ENCODE assay signal across 10 mouse cellular contexts in the genomic region with DNA sequence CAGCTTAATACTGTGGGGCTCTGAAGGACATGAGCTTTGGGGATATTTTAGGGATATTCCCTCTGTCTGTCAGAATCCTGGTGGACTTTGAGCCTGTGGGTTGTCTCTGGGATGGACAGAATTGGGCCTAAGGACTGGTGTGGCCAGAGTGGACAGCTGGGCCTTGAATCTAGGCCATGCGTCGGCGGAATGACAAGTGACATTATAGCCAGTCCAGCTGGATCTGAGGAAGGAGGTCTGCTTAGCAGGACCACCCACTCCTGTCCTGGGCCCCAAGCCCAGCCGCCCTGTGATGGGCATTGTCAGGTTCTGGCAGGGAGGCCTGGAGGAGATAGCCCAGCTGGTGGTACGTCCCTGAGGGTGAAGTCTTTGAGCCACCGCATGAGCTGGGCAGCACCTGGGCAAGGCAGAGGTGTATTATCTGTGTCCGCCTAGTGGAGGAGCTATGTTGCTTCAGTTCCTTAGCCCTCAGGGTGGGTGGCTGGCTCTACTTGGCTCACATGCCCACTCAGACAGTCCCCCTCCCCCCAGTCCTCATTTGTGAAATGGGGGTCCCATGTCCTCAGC. TPM values are rescaled to one million over a fixed set of nuclear protein-coding genes. Genes with fewer than 3 reads are reported as not detected.
A peak's percentile ranks its signal among the peaks of the same experiment; 100 is the strongest.
DNase-seq lines count a peak whose midpoint lies in the region; ATAC-seq lines count a peak whose summit lies in the region.
"Had no signal": no experiment of that assay in that cellular context is flagged by ENCODE, and none has a peak within 500 bp of the region (broad histone marks: within the 10 kb centered on the region; RNA-seq: fewer than 3 reads in every experiment).

No protein-coding gene starts in this region.

- no peak for ATAC-seq in kidney, embryonic 16.5 days (ENCODE audit: low FRiP score, low TSS enrichment)
- ATAC-seq in forebrain, embryonic 11.5 days (replicated peaks; ENCODE audit: low FRiP score): no peak
- ATAC-seq in midbrain, embryonic 13.5 days: no peak
- ATAC-seq in erythroblast, adult 5-6 weeks (replicated peaks; ENCODE audit: low FRiP score, poor library complexity, severe bottlenecking): no peak
- ATAC-seq: inflammation-experienced regulatory T-cells, adult 6 months had no signal

- H3K9ac ChIP-seq in kidney, embryonic 16.5 days (replicated peaks; ENCODE audit: low read length): no peak overlapping the region
- peak overlapping the region; percentile 27; the same call in 1 of the 2 replicates for H3K9ac ChIP-seq in forebrain, embryonic 11.5 days (ENCODE audit: low read length)
- H3K9ac ChIP-seq in midbrain, embryonic 13.5 days (replicated peaks): peak overlapping the region; percentile 16; the same call in 1 of the 2 replicates
- H3K9ac ChIP-seq: liver, embryonic 15.5 days had no signal

- peaks cover 29% of the 10 kb centered on the region for H3K4me1 ChIP-seq in kidney, embryonic 16.5 days (ENCODE audit: insufficient read depth, low read length)
- peaks cover 17% of the 10 kb centered on the region for H3K4me1 ChIP-seq in forebrain, embryonic 11.5 days (replicated peaks; ENCODE audit: control insufficient read depth, insufficient read depth, low read length)
- H3K4me1 ChIP-seq in midbrain, embryonic 13.5 days (replicated peaks): peaks cover 63% of the 10 kb centered on the region

- H3K4me2 ChIP-seq in kidney, embryonic 16.5 days (replicated peaks; ENCODE audit: low read depth, low read length): no peak overlapping the region
- H3K4me2 ChIP-seq in forebrain, embryonic 11.5 days (ENCODE audit: low read depth, low read length, severe bottlenecking): peak overlapping the region; percentile 84
- peak overlapping the region; percentile 97 for H3K4me2 ChIP-seq in midbrain, embryonic 13.5 days (replicated peaks)
- H3K4me2 ChIP-seq: liver, embryonic 15.5 days had no signal

- H3K36me3 ChIP-seq in kidney, embryonic 16.5 days (ENCODE audit: insufficient read depth, low read length): 0 out of 2 replicates have a peak, but pooled peaks cover 2% of the 10 kb centered on the region
- H3K36me3 ChIP-seq in forebrain, embryonic 11.5 days (ENCODE audit: control insufficient read depth, insufficient read depth, low read length): peaks cover 4% of the 10 kb centered on the region; the same call in 1 of the 2 replicates
- peaks cover 25% of the 10 kb centered on the region for H3K36me3 ChIP-seq in midbrain, embryonic 13.5 days

- H3K4me3 ChIP-seq in kidney, embryonic 16.5 days (ENCODE audit: low read length): no peak overlapping the region
- H3K4me3 ChIP-seq in forebrain, embryonic 11.5 days (ENCODE audit: low read depth, low read length): 0 out of 2 replicates have a peak overlapping the region, but pooled peaks have one; percentile 7
- H3K4me3 ChIP-seq in midbrain, embryonic 13.5 days (replicated peaks): peak overlapping the region; percentile 72
- H3K4me3 ChIP-seq: liver, embryonic 15.5 days had no signal

- H3K27me3 ChIP-seq in kidney, embryonic 16.5 days (ENCODE audit: insufficient read depth, low read length): peaks cover 15% of the 10 kb centered on the region
- peaks cover 38% of the 10 kb centered on the region for H3K27me3 ChIP-seq in forebrain, embryonic 11.5 days (ENCODE audit: control insufficient read depth, insufficient read depth, low read length)
- H3K27me3 ChIP-seq in midbrain, embryonic 13.5 days: peaks cover 60% of the 10 kb centered on the region

- H3K27ac ChIP-seq in kidney, embryonic 16.5 days (ENCODE audit: low read length): no peak overlapping the region
- no peak overlapping the region for H3K27ac ChIP-seq in forebrain, embryonic 11.5 days (ENCODE audit: low read depth, low read length)
- no peak overlapping the region for H3K27ac ChIP-seq in midbrain, embryonic 13.5 days
- H3K27ac ChIP-seq: liver, embryonic 15.5 days had no signal

- no peaks in the 10 kb centered on the region for H3K9me3 ChIP-seq in kidney, embryonic 16.5 days (ENCODE audit: low read length)
- H3K9me3 ChIP-seq in forebrain, embryonic 11.5 days (ENCODE audit: control insufficient read depth, low read length): no peaks in the 10 kb centered on the region
- H3K9me3 ChIP-seq in midbrain, embryonic 13.5 days: no peaks in the 10 kb centered on the region
- H3K9me3 ChIP-seq: liver, embryonic 15.5 days had no signal

- DNase-seq in kidney, postnatal 10 days: peak; percentile 51
- no peak for DNase-seq in forebrain, embryonic 11.5 days (ENCODE audit: low spot score)
- peak; percentile 59 for DNase-seq in layer of hippocampus, adult 9-11 months
- no peak for DNase-seq in ovary, postnatal 36 days (ENCODE audit: low spot score)
- no peak for DNase-seq in testis, postnatal 14 days (ENCODE audit: low spot score)

- 75% methylated on average over 7 of the region's 7 CpGs for WGBS in kidney, embryonic 16.5 days
- 82% methylated on average over 7 of the region's 7 CpGs for WGBS in forebrain, embryonic 11.5 days
- WGBS in midbrain, embryonic 13.5 days: 80% methylated on average over 7 of the region's 7 CpGs

RNA-seq across cellular contexts. Expression of a gene that starts 4.7 kb away (rescaled TPM):
- 19.1 and 21.9 TPM in 2 replicates for polyA plus RNA-seq in kidney, embryonic 16.5 days (2015; fragmentation: Nextera tagmentation; extraction: Ambion mirVana)
- 100 and 105 TPM in 2 replicates for polyA plus RNA-seq in forebrain, embryonic 11.5 days (2014; fragmentation: Nextera tagmentation; extraction: Ambion mirVana)
- polyA plus RNA-seq in midbrain, embryonic 13.5 days (2015; fragmentation: Nextera tagmentation; extraction: Ambion mirVana): 38.3 and 45.9 TPM in 2 replicates
- total RNA-seq in erythroblast, adult 5-6 weeks (2015; ENCODE audit: low replicate concordance): not detected in 2 replicates
- not detected in 2 replicates for total RNA-seq in erythroblast, adult 5-6 weeks (2017; ENCODE audit: low replicate concordance)
- polyA plus RNA-seq: inflammation-experienced regulatory T-cells, adult 6 months had no signal

RNA-seq across cellular contexts. Expression of a gene that starts 56.5 kb away (rescaled TPM):
- polyA plus RNA-seq in kidney, embryonic 16.5 days (2015; fragmentation: Nextera tagmentation; extraction: Ambion mirVana): 47.0 and 49.5 TPM in 2 replicates
- polyA plus RNA-seq in forebrain, embryonic 11.5 days (2014; fragmentation: Nextera tagmentation; extraction: Ambion mirVana): 59.7 and 63.9 TPM in 2 replicates
- 52.3 and 58.7 TPM in 2 replicates for polyA plus RNA-seq in midbrain, embryonic 13.5 days (2015; fragmentation: Nextera tagmentation; extraction: Ambion mirVana)
- 2.5 and 6.7 TPM in 2 replicates for total RNA-seq in erythroblast, adult 5-6 weeks (2015; ENCODE audit: low replicate concordance)
- 6.7 and 7.4 TPM in 2 replicates for total RNA-seq in erythroblast, adult 5-6 weeks (2017; ENCODE audit: low replicate concordance)

Comparison
In these comparisons a context has a peak if more than half of its experiments do, and no peak if none do; other contexts are left out.
1. DNase-seq: peak in kidney, postnatal 10 days (single experiment) and layer of hippocampus, adult 9-11 months (single experiment); none in forebrain, embryonic 11.5 days (single experiment), ovary, postnatal 36 days (single experiment) and testis, postnatal 14 days (single experiment).